Mouse (Mus musculus) midbrain, embryonic 15.5 days (tissue): ENCODE measurements around the gene Fam189b. TPM values are rescaled to one million over a fixed set of nuclear protein-coding genes. Genes with fewer than 3 reads are reported as not detected.
A peak's percentile ranks its signal among the peaks of the same experiment; 100 is the strongest.

Source experiments
- ATAC-seq: fragments of 200-750 bp; cut with Nextera tagmentation; replicated peaks from 2 replicates; pipeline ENCODE4 v1.8.0; 2017; ENCODE audit warnings: moderate TSS enrichment
- H3K27ac ChIP-seq: fragments of 300-500 bp; sonication (generic); 2 replicates; pipeline ENCODE4 v1.5.1; 2015; ENCODE audit warnings: mild to moderate bottlenecking, inconsistent platforms
- H3K27me3 ChIP-seq: fragments of 300-500 bp; sonication (generic); replicated peaks from 2 replicates; pipeline ENCODE4 v1.6.1; 2015; ENCODE audit warnings: inconsistent platforms
- H3K36me3 ChIP-seq: fragments of 300-500 bp; sonication (generic); replicated peaks from 2 replicates; pipeline ENCODE4 v1.6.1; 2015; ENCODE audit warnings: inconsistent platforms
- H3K4me1 ChIP-seq: fragments of 300-500 bp; sonication (generic); 2 replicates; pipeline ENCODE4 v1.6.1; 2015; ENCODE audit warnings: inconsistent platforms
- H3K4me2 ChIP-seq: fragments of 300-500 bp; sonication (generic); 2 replicates; pipeline ENCODE4 v1.6.1; 2015; ENCODE audit warnings: inconsistent platforms, mild to moderate bottlenecking, moderate library complexity
- H3K4me3 ChIP-seq: fragments of 300-500 bp; sonication (generic); 2 replicates; pipeline ENCODE4 v1.5.1; 2015; ENCODE audit warnings: mild to moderate bottlenecking, inconsistent platforms
- H3K9ac ChIP-seq: fragments of 300-500 bp; sonication (generic); 2 replicates; pipeline ENCODE4 v1.6.1; 2015; ENCODE audit warnings: mild to moderate bottlenecking, inconsistent platforms
- H3K9me3 ChIP-seq: fragments of 300-500 bp; sonication (generic); 2 replicates; pipeline ENCODE4 v1.6.1; 2016; ENCODE audit warnings: inconsistent platforms
- WGBS: fragments of 180-500 bp; shearing (Covaris S2); methylation state at CpG from one replicate; pipeline ENCODE4 v1.1.7; 2015; ENCODE audit warnings: mixed read lengths; 5-methylcytosine and 5-hydroxymethylcytosine counted together
- polyA plus RNA-seq: library from polyadenylated mRNA; unstranded; fragments of >200 nt; fragmentation: Nextera tagmentation; extraction: Ambion mirVana; gene quantifications from 2 replicates; pipeline ENCODE4 v1.2.1, GENCODE M21; 2015

Fam189b gene
- polyA plus RNA-seq, 1 experiment from 2014 or later: 37.5 TPM

GRCm38 (mm10) chr3:89176421-89176820, 6.5 kb upstream of the Fam189b start:
- H3K36me3 ChIP-seq: peaks cover 58% of the 10 kb centered on the region
- H3K9me3 ChIP-seq: no peaks in the 10 kb centered on the region
- H3K27me3 ChIP-seq: no peaks in the 10 kb centered on the region
- 0 out of 2 replicates have a peak overlapping the region, but pooled peaks have one; percentile 6 for H3K4me3 ChIP-seq
- H3K4me1 ChIP-seq: peaks cover 19% of the 10 kb centered on the region
- ATAC-seq: peak; percentile 5; the same call in 1 of the 2 replicates
- no peak overlapping the region for H3K27ac ChIP-seq
- no peak overlapping the region for H3K4me2 ChIP-seq
- H3K9ac ChIP-seq: no peak overlapping the region
- WGBS: 86% methylated on average over 7 of the region's 7 CpGs

- Histone ChIP-seq H3K4me1 (peaks cover 19% of the 10 kb centered on the region), H3K36me3 (peaks cover 53% of the 10 kb centered on the region)
Observed at GRCm38 (mm10) chr3:89177242-89178106, 5.5 kb upstream of the Fam189b start, which contains the start of gene Scamp3. Scamp3 (plus strand) TSS chr3:89177473.

DNA sequence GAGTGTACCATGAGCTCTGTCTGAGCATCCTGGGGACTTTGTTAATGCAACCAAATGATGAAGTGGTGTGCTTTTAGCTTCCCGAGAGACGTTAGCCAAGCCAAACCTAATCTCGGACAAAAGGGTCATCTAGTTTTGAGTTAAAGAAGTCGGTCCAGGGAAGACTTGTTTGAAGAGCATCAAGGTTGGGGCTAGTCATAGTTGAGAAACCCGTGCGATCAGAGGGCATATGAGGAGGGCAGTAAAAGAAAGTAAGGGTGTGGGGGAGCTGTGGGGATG, 4.9 kb upstream of the Fam189b start:
- Histone ChIP-seq H3K4me2 (peak overlapping the region; percentile 92), H3K27me3 (no peaks in the 10 kb centered on the region), H3K4me3 (peak overlapping the region; percentile 62), H3K27ac (peak overlapping the region; percentile 74), H3K4me1 (peaks cover 22% of the 10 kb centered on the region), H3K36me3 (peaks cover 48% of the 10 kb centered on the region), H3K9ac (peak overlapping the region; percentile 62), H3K9me3 (no peaks in the 10 kb centered on the region)
- no peak for ATAC-seq
- WGBS: 13% methylated on average over 6 of the region's 6 CpGs

More at GRCm38 (mm10) chr3:89177242-89178106, 5.5 kb upstream of the Fam189b start, which contains the start of gene Scamp3:
- H3K27me3 ChIP-seq: no peaks in the 10 kb centered on the region
- ATAC-seq: peak; percentile 98
- peak within 1 kb of the TSS; percentile 74 for H3K27ac ChIP-seq
- H3K4me2 ChIP-seq: peak within 1 kb of the TSS; percentile 92
- peak within 1 kb of the TSS; percentile 62 for H3K4me3 ChIP-seq
- 0% methylated on average over 43 of the region's 43 CpGs for WGBS
- H3K9me3 ChIP-seq: no peaks in the 10 kb centered on the region
- peak within 1 kb of the TSS; percentile 62 for H3K9ac ChIP-seq

DNA sequence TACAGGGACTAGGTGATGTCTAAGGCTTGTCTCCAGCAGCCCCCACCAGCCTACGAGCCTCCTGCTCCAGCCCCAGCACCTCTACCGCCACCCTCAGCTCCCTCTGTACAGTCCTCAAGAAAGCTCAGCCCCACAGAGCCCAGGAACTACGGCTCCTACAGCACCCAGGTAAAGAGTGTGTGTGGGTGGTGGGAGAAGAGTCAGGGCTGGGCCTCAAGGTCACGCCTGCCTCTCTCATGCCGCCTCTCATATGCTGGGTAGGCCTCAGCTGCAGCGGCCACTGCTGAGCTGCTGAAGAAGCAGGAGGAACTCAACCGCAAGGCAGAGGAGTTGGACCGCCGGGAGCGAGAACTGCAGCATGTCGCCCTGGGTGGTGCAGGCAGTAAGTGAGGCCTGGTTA, 3.9 kb upstream of the Fam189b start:
- Histone ChIP-seq H3K4me3 (no peak overlapping the region), H3K4me1 (peaks cover 29% of the 10 kb centered on the region), H3K27ac (no peak overlapping the region), H3K36me3 (peaks cover 38% of the 10 kb centered on the region), H3K4me2 (peak overlapping the region; percentile 92), H3K27me3 (no peaks in the 10 kb centered on the region), H3K9me3 (no peaks in the 10 kb centered on the region), H3K9ac (no peak overlapping the region)
- 93% methylated on average over 11 of the region's 11 CpGs for WGBS
- no peak for ATAC-seq

GRCm38 (mm10) chr3:89181749-89182500, 1.0 kb upstream of the Fam189b start:
- Histone ChIP-seq H3K27me3 (no peaks in the 10 kb centered on the region), H3K9me3 (no peaks in the 10 kb centered on the region), H3K4me2 (no peak overlapping the region), H3K27ac (no peak overlapping the region), H3K4me3 (no peak overlapping the region), H3K9ac (no peak overlapping the region), H3K4me1 (peaks cover 42% of the 10 kb centered on the region), H3K36me3 (peaks cover 21% of the 10 kb centered on the region)
- WGBS: 96% methylated on average over 27 of the region's 27 CpGs
- ATAC-seq: no peak

GRCm38 (mm10) chr3:89182531-89183057, 349 bp upstream of the Fam189b start:
- Histone ChIP-seq H3K4me1 (peaks cover 44% of the 10 kb centered on the region), H3K4me3 (peak overlapping the region; percentile 73), H3K27me3 (no peaks in the 10 kb centered on the region), H3K4me2 (peak overlapping the region; percentile 97), H3K9me3 (no peaks in the 10 kb centered on the region), H3K9ac (peak overlapping the region; percentile 89; the same call in 1 of the 2 replicates), H3K27ac (peak overlapping the region; percentile 93), H3K36me3 (peaks cover 21% of the 10 kb centered on the region)
- 58% methylated on average over 7 of the region's 7 CpGs for WGBS
- peak; percentile 38 for ATAC-seq

DNA sequence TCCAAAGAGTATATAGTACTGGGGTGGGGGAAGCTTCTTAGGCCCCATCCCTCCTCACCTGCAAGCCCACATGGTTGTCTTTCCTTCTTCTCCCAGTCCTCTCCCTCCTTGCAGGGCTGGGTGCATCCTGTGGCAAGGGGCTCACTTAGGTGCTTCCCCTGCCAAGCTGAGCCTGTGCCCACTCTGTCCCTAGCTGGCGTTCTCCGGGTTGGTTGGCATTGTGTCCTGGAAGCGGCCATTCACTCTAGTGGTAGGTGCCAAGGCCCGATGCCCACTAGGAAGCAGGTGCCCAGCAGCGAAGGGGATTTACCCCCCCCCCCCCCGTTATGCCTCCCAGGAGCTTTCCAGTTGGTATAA, 994 bp downstream of the Fam189b start:
- Histone ChIP-seq H3K27me3 (no peaks in the 10 kb centered on the region), H3K4me2 (peak overlapping the region; percentile 97), H3K4me1 (peaks cover 32% of the 10 kb centered on the region), H3K27ac (peak overlapping the region; percentile 93), H3K9me3 (no peaks in the 10 kb centered on the region), H3K4me3 (peak overlapping the region; percentile 73), H3K9ac (peak overlapping the region; percentile 89), H3K36me3 (peaks cover 23% of the 10 kb centered on the region)
- 0 out of 2 replicates have a peak, but pooled peaks have one; percentile 2 for ATAC-seq
- WGBS: 69% methylated on average over 6 of the region's 6 CpGs

DNA sequence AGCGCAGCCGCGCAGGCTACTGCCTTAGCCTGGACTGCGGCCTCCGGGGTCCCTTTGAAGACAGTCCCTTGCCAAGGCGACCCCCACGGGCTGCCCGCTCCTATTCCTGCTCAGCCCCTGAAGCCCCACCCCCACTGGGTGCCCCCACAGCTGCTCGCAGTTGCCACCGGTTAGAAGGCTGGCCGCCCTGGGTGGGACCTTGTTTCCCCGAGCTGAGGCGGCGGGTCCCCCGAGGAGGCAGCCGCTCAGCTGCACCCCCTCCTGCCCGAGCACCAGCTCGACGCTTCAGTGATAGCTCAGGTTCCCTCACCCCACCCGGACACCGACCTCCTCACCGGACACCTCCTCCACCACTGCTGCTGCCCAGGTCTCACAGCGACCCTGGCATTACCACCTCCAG, 4.3 kb downstream of the Fam189b start:
- Histone ChIP-seq H3K27ac (no peak overlapping the region), H3K4me2 (no peak overlapping the region), H3K9ac (no peak overlapping the region), H3K27me3 (no peaks in the 10 kb centered on the region), H3K4me3 (no peak overlapping the region), H3K36me3 (peaks cover 3% of the 10 kb centered on the region; the same call in 1 of the 2 replicates), H3K4me1 (peaks cover 25% of the 10 kb centered on the region), H3K9me3 (no peaks in the 10 kb centered on the region)
- ATAC-seq: no peak
- WGBS: 29% methylated on average over 23 of the region's 23 CpGs

- Histone ChIP-seq H3K4me2 (no peak overlapping the region), H3K9me3 (no peaks in the 10 kb centered on the region), H3K9ac (no peak overlapping the region), H3K4me3 (no peak overlapping the region), H3K27me3 (no peaks in the 10 kb centered on the region), H3K36me3 (peaks cover 3% of the 10 kb centered on the region; the same call in 1 of the 2 replicates), H3K4me1 (peaks cover 23% of the 10 kb centered on the region), H3K27ac (no peak overlapping the region)
- ATAC-seq: no peak
- WGBS: 66% methylated on average over 18 of the region's 18 CpGs
Observed at GRCm38 (mm10) chr3:89187690-89188477, 4.9 kb downstream of the Fam189b start.

GRCm38 (mm10) chr3:89188478-89188875, 5.5 kb downstream of the Fam189b start:
- 71% methylated on average over 12 of the region's 12 CpGs for WGBS
- Histone ChIP-seq H3K36me3 (peaks cover 3% of the 10 kb centered on the region; the same call in 1 of the 2 replicates), H3K9ac (no peak overlapping the region), H3K4me3 (no peak overlapping the region), H3K27ac (no peak overlapping the region), H3K4me2 (no peak overlapping the region), H3K27me3 (no peaks in the 10 kb centered on the region), H3K4me1 (peaks cover 21% of the 10 kb centered on the region), H3K9me3 (no peaks in the 10 kb centered on the region)
- ATAC-seq: no peak

GRCm38 (mm10) chr3:89190436-89190835, 7.5 kb downstream of the Fam189b start:
- Histone ChIP-seq H3K9ac (no peak overlapping the region), H3K4me2 (no peak overlapping the region), H3K27ac (no peak overlapping the region), H3K9me3 (no peaks in the 10 kb centered on the region), H3K4me3 (no peak overlapping the region), H3K4me1 (0 out of 2 replicates have a peak, but pooled peaks cover 3% of the 10 kb centered on the region), H3K27me3 (no peaks in the 10 kb centered on the region), H3K36me3 (peaks cover 3% of the 10 kb centered on the region; the same call in 1 of the 2 replicates)
- 86% methylated on average over 8 of the region's 8 CpGs for WGBS
- no peak for ATAC-seq
